In genomic region chr4:130909167-130909874, GRCm38 (mm10) we compare ENCODE assay signal across 13 mouse cellular contexts. TPM values are rescaled to one million over a fixed set of nuclear protein-coding genes. Genes with fewer than 3 reads are reported as not detected.
DNase-seq lines count a peak whose midpoint lies in the region; ATAC-seq and TF ChIP-seq lines count a peak whose summit lies in the region.
"Had no signal": no experiment of that assay in that cellular context is flagged by ENCODE, and none has a peak within 500 bp of the region (broad histone marks: within the 10 kb centered on the region; RNA-seq: fewer than 3 reads in every experiment).

No protein-coding gene starts in this region.

- TF ChIP-seq CTCF in CH12.LX (conservative IDR thresholded peaks at IDR 0.05 in 1 of 2, IDR thresholded peaks at IDR 0.05 in 1 of 2; ENCODE audit: low read depth in 2 of 2, low read length in 2 of 2) = no peak
- no peak for TF ChIP-seq CTCF in lung, postnatal 0 days (IDR thresholded peaks at IDR 0.05)

- H3K9me3 ChIP-seq in CH12.LX (replicated peaks; ENCODE audit: low read length) = no peaks in the 10 kb centered on the region
- H3K9me3 ChIP-seq in lung, postnatal 0 days (ENCODE audit: low read length) = no peaks in the 10 kb centered on the region
- no peaks in the 10 kb centered on the region for H3K9me3 ChIP-seq in neural tube, embryonic 15.5 days (replicated peaks)
- H3K9me3 ChIP-seq: hindbrain, embryonic 12.5 days had no signal

- dilution Hi-C loops in CH12.LX (cut with MboI; ENCODE audit: extremely low pct_ligation_motif_present, extremely low pct_unique_long_range_greater_than_20kb, low sequenced_read_pairs) = no loop called here

- TF ChIP-seq EP300 in CH12.LX (IDR thresholded peaks at IDR 0.05; ENCODE audit: low read length) = peak; percentile 47; the same call in 1 of the 2 replicates
- TF ChIP-seq EP300 in lung, postnatal 0 days (IDR thresholded peaks at IDR 0.05) = no peak

- in situ Hi-C loops in CH12.LX (cut with MboI; ENCODE audit: low pct_ligation_motif_present, low pct_unique_long_range_greater_than_20kb, low sequenced_read_pairs) = no loop called here

- WGBS in lung, postnatal 0 days = 67% methylated on average over 17 of the region's 17 CpGs
- WGBS in neural tube, embryonic 15.5 days = 57% methylated on average over 17 of the region's 17 CpGs

- no peaks in the 10 kb centered on the region for H3K36me3 ChIP-seq in CH12.LX (replicated peaks in 1 of 2; ENCODE audit: control insufficient read depth in 1 of 2, insufficient read depth in 1 of 2, low read length in 1 of 2)
- H3K36me3 ChIP-seq in lung, postnatal 0 days (ENCODE audit: insufficient read depth, low read length) = no peaks in the 10 kb centered on the region
- no peaks in the 10 kb centered on the region for H3K36me3 ChIP-seq in neural tube, embryonic 15.5 days
- H3K36me3 ChIP-seq: hindbrain, embryonic 12.5 days had no signal

- DNase-seq in layer of hippocampus, adult 11-12 months (ENCODE audit: low spot score) = peak; percentile 50
- no peak for DNase-seq in layer of hippocampus, postnatal 25 days (ENCODE audit: extremely low spot score in 1 of 2, low spot score in 1 of 2)
- DNase-seq in CH12.LX (ENCODE audit: extremely low read depth) = no peak
- DNase-seq in brain, adult 2 months (ENCODE audit: low read depth, low spot score) = peak; percentile 88
- peak; percentile 65 to 70 for DNase-seq in left cerebral cortex, postnatal 36 days (ENCODE audit: low spot score in 2 of 2)
- no peak for DNase-seq in Muller cell, postnatal 12 days (ENCODE audit: inconsistent ontology term)
- no peak for DNase-seq in lung, postnatal 0 days (ENCODE audit: low spot score)
- DNase-seq: adrenal gland, postnatal 14 days; cerebellum, adult 9-10 months; gastrocnemius, postnatal 25 days; kidney, postnatal 4 days had no signal

- TF ChIP-seq RAD21 in CH12.LX (IDR thresholded peaks at IDR 0.05; ENCODE audit: low read depth, low read length) = no peak; the same call in 1 of the 2 replicates

- intact Hi-C loops in left cerebral cortex, postnatal 36 days (cut with DNase I) = no loop called here

- peak overlapping the region; percentile 10; the same call in 1 of the 2 replicates for H3K4me2 ChIP-seq in CH12.LX (ENCODE audit: insufficient read depth, low read depth, poor library complexity, severe bottlenecking)
- H3K4me2 ChIP-seq in lung, postnatal 0 days (replicated peaks; ENCODE audit: low read depth, low read length) = no peak overlapping the region
- no peak overlapping the region for H3K4me2 ChIP-seq in neural tube, embryonic 15.5 days
- H3K4me2 ChIP-seq: hindbrain, embryonic 12.5 days had no signal

- peak overlapping the region; percentile 97 for H3K27ac ChIP-seq in CH12.LX (ENCODE audit: insufficient read depth, low read depth)
- H3K27ac ChIP-seq in lung, postnatal 0 days (ENCODE audit: low read length) = no peak overlapping the region
- no peak overlapping the region for H3K27ac ChIP-seq in neural tube, embryonic 15.5 days (replicated peaks)
- H3K27ac ChIP-seq: hindbrain, embryonic 12.5 days had no signal

- no peaks in the 10 kb centered on the region for H3K27me3 ChIP-seq in CH12.LX (replicated peaks)
- no peaks in the 10 kb centered on the region for H3K27me3 ChIP-seq in lung, postnatal 0 days (replicated peaks; ENCODE audit: insufficient read depth, low read length)
- H3K27me3 ChIP-seq in neural tube, embryonic 15.5 days (replicated peaks) = no peaks in the 10 kb centered on the region
- H3K27me3 ChIP-seq: hindbrain, embryonic 12.5 days had no signal

- no peak for ATAC-seq in lung, postnatal 0 days
- ATAC-seq in neural tube, embryonic 15.5 days (ENCODE audit: low FRiP score) = no peak

- peaks cover 31 to 76% of the 10 kb centered on the region in 2 experiments for H3K4me1 ChIP-seq in CH12.LX (ENCODE audit: control insufficient read depth in 1 of 2, insufficient read depth in 2 of 2)
- no peaks in the 10 kb centered on the region for H3K4me1 ChIP-seq in lung, postnatal 0 days (ENCODE audit: insufficient read depth, low read depth, low read length)
- H3K4me1 ChIP-seq in neural tube, embryonic 15.5 days = peaks cover 8% of the 10 kb centered on the region; the same call in 1 of the 2 replicates

- peak; percentile 51; the same call in 1 of the 2 replicates for TF ChIP-seq POLR2A in CH12.LX (IDR thresholded peaks at IDR 0.05; ENCODE audit: low read depth, low read length)

- H3K4me3 ChIP-seq in CH12.LX (replicated peaks in 1 of 3; ENCODE audit: low read depth in 2 of 3, low read length in 2 of 3, poor library complexity in 1 of 3) = no peak overlapping the region
- H3K4me3 ChIP-seq in lung, postnatal 0 days (ENCODE audit: low read depth, low read length) = no peak overlapping the region
- H3K4me3 ChIP-seq in neural tube, embryonic 15.5 days (replicated peaks) = no peak overlapping the region
- H3K4me3 ChIP-seq: hindbrain, embryonic 12.5 days had no signal

- H3K79me2 ChIP-seq in CH12.LX (replicated peaks; ENCODE audit: control insufficient read depth, extremely low read depth, insufficient read depth, poor library complexity, severe bottlenecking) = peaks cover 25% of the 10 kb centered on the region

- H3K9ac ChIP-seq in CH12.LX (ENCODE audit: insufficient read depth, low read depth) = peak overlapping the region; percentile 20; the same call in 1 of the 2 replicates
- no peak overlapping the region for H3K9ac ChIP-seq in lung, postnatal 0 days (replicated peaks; ENCODE audit: low read depth)
- H3K9ac ChIP-seq in neural tube, embryonic 15.5 days (replicated peaks) = no peak overlapping the region
- H3K9ac ChIP-seq: hindbrain, embryonic 12.5 days had no signal

TF ChIP-seq in CH12.LX, 34 proteins besides CTCF, POLR2A, EP300 and RAD21:
- TF ChIP-seq CHD1 (IDR thresholded peaks at IDR 0.05; ENCODE audit: low read depth, low read length) = peak; percentile 76; the same call in 1 of the 2 replicates
- peak; percentile 67; the same call in 1 of the 2 replicates for TF ChIP-seq MAZ (IDR thresholded peaks at IDR 0.05; ENCODE audit: low read depth, low read length)
- TF ChIP-seq IRF4 (IDR thresholded peaks at IDR 0.05; ENCODE audit: low read depth, low read length) = peak; percentile 71
- TF ChIP-seq TBP (conservative IDR thresholded peaks at IDR 0.05; ENCODE audit: low read depth, low read length) = 0 out of 2 replicates have a peak, but pooled peaks have one; percentile 43
- TF ChIP-seq MAX (IDR thresholded peaks at IDR 0.05; ENCODE audit: low read length) = peak; percentile 58; the same call in 1 of the 2 replicates
- TF ChIP-seq MEF2A (IDR thresholded peaks at IDR 0.05; ENCODE audit: borderline replicate concordance, low read depth, low read length) = peak; percentile 93
- TF ChIP-seq MXI1 (IDR thresholded peaks at IDR 0.05; ENCODE audit: low read depth, low read length) = peak; percentile 37; the same call in 1 of the 2 replicates
- peak; percentile 44; the same call in 1 of the 2 replicates for TF ChIP-seq SIN3A (IDR thresholded peaks at IDR 0.05; ENCODE audit: low read length)
- TF ChIP-seq MYC (IDR thresholded peaks at IDR 0.05; ENCODE audit: low read depth, low read length) = peak; percentile 57; the same call in 1 of the 2 replicates
- peak; percentile 68; the same call in 1 of the 2 replicates for TF ChIP-seq ETS1 (conservative IDR thresholded peaks at IDR 0.05; ENCODE audit: low read depth, low read length)
- TF ChIP-seq RCOR1 (conservative IDR thresholded peaks at IDR 0.05; ENCODE audit: low read depth, low read length) = 0 out of 2 replicates have a peak, but pooled peaks have one; percentile 24
- no peak for TF ChIP-seq POLR2AphosphoS2 (IDR thresholded peaks at IDR 0.05; ENCODE audit: low read depth, low read length)
- TF ChIP-seq BHLHE40 (IDR thresholded peaks at IDR 0.05; ENCODE audit: low read depth, low read length) = peak; percentile 61
- no peak for TF ChIP-seq ZC3H11A (IDR thresholded peaks at IDR 0.05; ENCODE audit: low read depth, low read length)
- TF ChIP-seq GABPA (IDR thresholded peaks at IDR 0.05; ENCODE audit: insufficient replicate concordance, low read depth, low read length) = no peak
- no peak for TF ChIP-seq ZNF384 (IDR thresholded peaks at IDR 0.05; ENCODE audit: low read depth, low read length)
- TF ChIP-seq ZMIZ1 (IDR thresholded peaks at IDR 0.05; ENCODE audit: low read depth, low read length) = no peak
- 0 out of 2 replicates have a peak, but pooled peaks have one; percentile 21 for TF ChIP-seq UBTF (IDR thresholded peaks at IDR 0.05; ENCODE audit: low read depth, low read length)
- TF ChIP-seq TCF12 (IDR thresholded peaks at IDR 0.05; ENCODE audit: low read depth, low read length) = peak; percentile 63

RNA-seq across cellular contexts. Expression of gene Laptm5, which starts 3.6 kb away (rescaled TPM):
- total RNA-seq in layer of hippocampus, postnatal 25 days (2021) = 10 to 100 TPM; 37.3 to 39.6 TPM
- total RNA-seq in CH12.LX (2012; rRNA removed) = 182 and 225 TPM in 2 replicates
- total RNA-seq in CH12.LX (2014; rRNA removed) = 32.3 and 41.1 TPM in 2 replicates
- 486 and 594 TPM in 2 replicates for polyA plus RNA-seq in CH12.LX (2012; ENCODE audit: insufficient read length, low read depth)
- 10 to 100 TPM; 33.3 to 38.6 TPM for total RNA-seq in left cerebral cortex, postnatal 36 days (2021)
- 88.8 and 98.8 TPM in 2 replicates for polyA plus RNA-seq in lung, postnatal 0 days (2015; fragmentation: Nextera tagmentation; extraction: Ambion mirVana)
- 29.8 and 64.3 TPM in 2 replicates for polyA plus RNA-seq in neural tube, embryonic 15.5 days (2015; fragmentation: Nextera tagmentation; extraction: Ambion mirVana)

RNA-seq across cellular contexts. Expression of gene Matn1, which starts 34.9 kb away (rescaled TPM):
- total RNA-seq in layer of hippocampus, postnatal 25 days (2021) = 1 to 10 TPM; 2.0 to 2.1 TPM
- total RNA-seq in CH12.LX (2012; rRNA removed) = 1.8 and 3.5 TPM in 2 replicates
- 0.30 and 0.52 TPM in 2 replicates for total RNA-seq in CH12.LX (2014; rRNA removed)
- polyA plus RNA-seq in CH12.LX (2012; ENCODE audit: insufficient read length, low read depth) = 0.37 and 0.76 TPM in 2 replicates
- 1 to 10 TPM; 1.4 to 1.7 TPM for total RNA-seq in left cerebral cortex, postnatal 36 days (2021)
- not detected in 2 replicates for polyA plus RNA-seq in lung, postnatal 0 days (2015; fragmentation: Nextera tagmentation; extraction: Ambion mirVana)
- polyA plus RNA-seq in neural tube, embryonic 15.5 days (2015; fragmentation: Nextera tagmentation; extraction: Ambion mirVana) = 3.0 and 10.8 TPM in 2 replicates
- total RNA-seq: adrenal gland, postnatal 14 days; gastrocnemius, postnatal 25 days had no signal

Comparison
In these comparisons a context has a peak if more than half of its experiments do, and no peak if none do; other contexts are left out.
1. DNase-seq: peak in layer of hippocampus, adult 11-12 months (single experiment), brain, adult 2 months (single experiment) and left cerebral cortex, postnatal 36 days (2 of 2); none in layer of hippocampus, postnatal 25 days (0 of 2), CH12.LX (single experiment), Muller cell, postnatal 12 days (single experiment) and lung, postnatal 0 days (single experiment).